Mouse (Mus musculus) CH12.LX (cell line): ENCODE data around the gene Tmem229b.
A peak's percentile ranks its signal among the peaks of the same experiment; 100 is the strongest.

Experiments used
- USF1 ChIP-seq: IDR thresholded peaks from 2 replicates; pipeline ENCODE4 v1.6.1; 2014; ENCODE audit warnings: low read depth, mild to moderate bottlenecking, inconsistent platforms, low read length, improper control_type of control experiment
- ZNF384 ChIP-seq: IDR thresholded peaks from 2 replicates; pipeline ENCODE4 v1.6.1; 2012; ENCODE audit warnings: low read depth, low read length, improper control_type of control experiment, inconsistent platforms

GRCm38 (mm10) chr12:78980683-78981091 is 26.7 kb downstream of the Tmem229b start:
- TF ChIP-seq ZNF384 (peak; percentile 65), USF1 (no peak)
